Comparison of ENCODE assay signal across 8 mouse cellular contexts in genomic region chr4:130878273-130879047, GRCm38 (mm10). TPM values are rescaled to one million over a fixed set of nuclear protein-coding genes. Genes with fewer than 3 reads are reported as not detected.
DNase-seq lines count a peak whose midpoint lies in the region; ATAC-seq lines count a peak whose summit lies in the region.

No protein-coding gene starts in this region.

- H3K4me1 ChIP-seq in hindbrain, embryonic 16.5 days (ENCODE audit: control insufficient read depth, insufficient read depth, low read depth, low read length): peaks cover 18% of the 10 kb centered on the region

- peak overlapping the region; percentile 62 for H3K9ac ChIP-seq in hindbrain, embryonic 16.5 days (ENCODE audit: low read depth, low read length)

- WGBS in hindbrain, embryonic 16.5 days: 2% methylated on average over 21 of the region's 21 CpGs

- H3K27me3 ChIP-seq in hindbrain, embryonic 16.5 days (replicated peaks; ENCODE audit: control insufficient read depth, insufficient read depth, low read length): peaks cover 7% of the 10 kb centered on the region

- no peaks in the 10 kb centered on the region for H3K9me3 ChIP-seq in hindbrain, embryonic 16.5 days (ENCODE audit: control insufficient read depth, low read length)

- peak overlapping the region; percentile 23 for H3K4me3 ChIP-seq in hindbrain, embryonic 16.5 days (ENCODE audit: low read length)

- DNase-seq in NIH3T3 (ENCODE audit: low read depth): peak; percentile 92
- DNase-seq in cerebellum, postnatal 14 days: peak; percentile 97 to 98
- DNase-seq in gastrocnemius, adult 18-20 months (ENCODE audit: low spot score): peak; percentile 87
- peak; percentile 83 for DNase-seq in left cerebral cortex, adult 11 months (ENCODE audit: low spot score)
- DNase-seq in right cerebral cortex, adult 18-20 months: peak; percentile 92
- peak; percentile 79 for DNase-seq in urinary bladder, adult 2 months (ENCODE audit: low spot score)

- no peaks in the 10 kb centered on the region for H3K36me3 ChIP-seq in hindbrain, embryonic 16.5 days (ENCODE audit: control insufficient read depth, insufficient read depth, low read length)

- peak overlapping the region; percentile 58 for H3K4me2 ChIP-seq in hindbrain, embryonic 16.5 days (ENCODE audit: low read length)

- peak overlapping the region; percentile 63; the same call in 1 of the 2 replicates for H3K27ac ChIP-seq in hindbrain, embryonic 16.5 days (ENCODE audit: low read depth, low read length)

- ATAC-seq in hindbrain, embryonic 16.5 days: peak; percentile 85
- ATAC-seq in megakaryocyte, adult 5-6 weeks (ENCODE audit: poor library complexity, severe bottlenecking): peak; percentile 74

RNA-seq across cellular contexts. Expression of gene Laptm5, which starts 34.5 kb away (rescaled TPM):
- 1 to 10 TPM; 2.7 to 6.0 TPM for total RNA-seq in gastrocnemius, adult 18-20 months (2021)
- polyA plus RNA-seq in hindbrain, embryonic 16.5 days (2015; fragmentation: Nextera tagmentation; extraction: Ambion mirVana): 27.2 and 27.4 TPM in 2 replicates
- 1,039 and 1,095 TPM in 2 replicates for total RNA-seq in megakaryocyte, adult 5-6 weeks (2015)
- total RNA-seq in megakaryocyte, adult 5-6 weeks (2017): 312 and 362 TPM in 2 replicates
- 50.5 and 51.9 TPM in 2 replicates for polyA plus RNA-seq in urinary bladder, adult 2 months (2012; rRNA removed)

Comparison
In these comparisons a context has a peak if more than half of its experiments do, and no peak if none do; other contexts are left out.
1. Peak in every context shown above with its lines: DNase-seq, ATAC-seq, H3K4me3 ChIP-seq and H3K27ac ChIP-seq.
2. RNA of gene Laptm5, which starts 34.5 kb away (total RNA-seq): 312 to 1,095 TPM in megakaryocyte, adult 5-6 weeks; 2.7 to 6.0 TPM in gastrocnemius, adult 18-20 months; every median in the first group is over 10 times any median in the second.